Mouse (Mus musculus): Measurements from ENCODE around the gene Ica1. TPM values are rescaled to one million over a fixed set of nuclear protein-coding genes. Genes with fewer than 3 reads are reported as not detected.

Ica1 gene
- total RNA-seq (2023), result not detected in 4 replicates

DNA sequence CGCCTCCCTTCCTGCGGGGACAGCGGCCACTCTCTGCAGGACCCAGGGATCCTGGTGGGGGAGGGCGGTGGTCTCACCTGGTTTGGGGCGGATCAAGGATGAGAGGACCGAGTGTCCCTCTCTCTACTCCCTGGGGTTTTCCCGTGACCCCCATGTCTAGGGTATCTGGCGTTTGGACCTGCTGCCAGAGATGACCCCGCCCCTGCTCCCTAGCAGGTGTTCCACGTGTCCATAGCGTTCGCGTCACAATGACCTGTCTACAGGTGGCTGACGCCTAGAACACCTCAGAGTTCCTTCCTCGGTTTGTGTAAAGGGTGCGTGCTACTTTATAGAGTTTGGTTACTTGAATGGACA is at the start of gene Ica1:
TSS of gene Ica1 (minus strand) at position 193 of the 354 bp plus-strand sequence.

Other genes with a start within 250 kb of the Ica1 start
- gene Nxph1, start 169.9 kb upstream of the Ica1 start, total RNA-seq (2023), result not detected in 4 replicates

All from B cell, adult 62 days (primary cell).